Mouse (Mus musculus) heart, adult 2 months (tissue): ENCODE results near the gene Hs3st5.

ENCODE experiments used
- CTCF ChIP-seq: fragments of 200-600 bp; IDR thresholded peaks from 2 replicates; pipeline ENCODE4 v1.8.1; 2022; ENCODE audit warnings: antibody characterized with exemption, mild to moderate bottlenecking, moderate library complexity
- EP300 ChIP-seq: fragments of 200-500 bp; IDR thresholded peaks from 2 replicates; pipeline ENCODE4 v1.6.1; 2011; ENCODE audit warnings: low read depth, low read length, control low read depth; ENCODE audit not compliant: insufficient read depth

DNA sequence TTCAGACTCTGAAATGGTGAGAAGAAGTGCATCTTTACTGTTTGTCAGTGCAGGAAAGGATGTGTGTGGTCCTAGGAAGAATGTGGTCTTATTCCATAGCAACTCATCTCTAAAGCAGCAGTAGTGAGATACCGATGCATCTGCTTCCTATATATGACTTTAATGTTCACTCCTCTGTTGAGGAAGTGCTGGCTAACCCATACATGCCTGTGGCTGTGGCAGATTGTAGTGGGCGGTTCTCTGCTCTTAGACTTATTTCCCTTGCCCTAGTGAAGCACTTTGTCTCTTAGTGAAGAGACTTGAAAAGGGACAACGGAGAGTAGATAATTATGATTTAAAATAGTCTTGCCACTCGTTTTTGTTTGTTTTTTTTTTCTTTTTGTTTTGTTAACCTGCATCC lies 47.4 kb downstream of the Hs3st5 start:
- TF ChIP-seq CTCF (no peak), EP300 (no peak)
